ENCODE assay signal across 12 mouse cellular contexts in genomic region chr8:22054674-22055491, GRCm38 (mm10). TPM values are rescaled to one million over a fixed set of nuclear protein-coding genes. Genes with fewer than 3 reads are reported as not detected.
DNase-seq lines count a peak whose midpoint lies in the region; ATAC-seq and TF ChIP-seq lines count a peak whose summit lies in the region.
"Had no signal": no experiment of that assay in that cellular context is flagged by ENCODE, and none has a peak within 500 bp of the region (broad histone marks: within the 10 kb centered on the region; RNA-seq: fewer than 3 reads in every experiment).

No protein-coding gene starts in this region.

- H3K4me2 ChIP-seq in lung, embryonic 14.5 days = 0 out of 2 replicates have a peak overlapping the region, but pooled peaks have one; percentile 4
- peak overlapping the region; percentile 87 for H3K4me2 ChIP-seq in liver, embryonic 12.5 days
- H3K4me2 ChIP-seq: hindbrain, embryonic 13.5 days; midbrain, embryonic 15.5 days had no signal

- no peak overlapping the region for H3K9ac ChIP-seq in lung, embryonic 14.5 days
- H3K9ac ChIP-seq in liver, embryonic 12.5 days = peak overlapping the region; percentile 53
- H3K9ac ChIP-seq: hindbrain, embryonic 13.5 days; midbrain, embryonic 15.5 days had no signal

- no peaks in the 10 kb centered on the region; the same call in 1 of the 2 replicates for H3K4me1 ChIP-seq in lung, embryonic 14.5 days (ENCODE audit: insufficient read depth)
- H3K4me1 ChIP-seq in liver, embryonic 12.5 days = peaks cover 63% of the 10 kb centered on the region
- H3K4me1 ChIP-seq in limb, embryonic 10.5 days = peaks cover 4% of the 10 kb centered on the region

- no peak for TF ChIP-seq CTCF in lung, embryonic 14.5 days (IDR thresholded peaks at IDR 0.05; ENCODE audit: low read depth)

- H3K36me3 ChIP-seq in lung, embryonic 14.5 days (ENCODE audit: insufficient read depth) = no peaks in the 10 kb centered on the region
- H3K36me3 ChIP-seq in liver, embryonic 12.5 days = peaks cover 17% of the 10 kb centered on the region
- no peaks in the 10 kb centered on the region for H3K36me3 ChIP-seq in limb, embryonic 10.5 days
- H3K36me3 ChIP-seq: hindbrain, embryonic 13.5 days; midbrain, embryonic 15.5 days had no signal

- H3K27ac ChIP-seq in lung, embryonic 14.5 days (ENCODE audit: low read depth) = no peak overlapping the region
- H3K27ac ChIP-seq in liver, embryonic 12.5 days = peak overlapping the region; percentile 94
- no peak overlapping the region for H3K27ac ChIP-seq in limb, embryonic 10.5 days
- H3K27ac ChIP-seq: hindbrain, embryonic 13.5 days; midbrain, embryonic 15.5 days had no signal

- WGBS in lung, embryonic 14.5 days = 62% methylated on average over 12 of the region's 12 CpGs
- WGBS in liver, embryonic 12.5 days (ENCODE audit: insufficient replicate concordance) = 34% methylated on average over 12 of the region's 12 CpGs
- WGBS in limb, embryonic 10.5 days = 90% methylated on average over 12 of the region's 12 CpGs

- H3K27me3 ChIP-seq in lung, embryonic 14.5 days (ENCODE audit: insufficient read depth, low read length) = peaks cover 21% of the 10 kb centered on the region
- no peaks in the 10 kb centered on the region for H3K27me3 ChIP-seq in liver, embryonic 12.5 days (replicated peaks)
- H3K27me3 ChIP-seq in limb, embryonic 10.5 days (ENCODE audit: low read depth, poor library complexity, severe bottlenecking) = peaks cover 32% of the 10 kb centered on the region
- H3K27me3 ChIP-seq: midbrain, embryonic 15.5 days had no signal

- H3K4me3 ChIP-seq in lung, embryonic 14.5 days (ENCODE audit: low read depth, low read length) = no peak overlapping the region
- H3K4me3 ChIP-seq in liver, embryonic 12.5 days = peak overlapping the region; percentile 38
- H3K4me3 ChIP-seq in limb, embryonic 10.5 days = no peak overlapping the region
- H3K4me3 ChIP-seq: hindbrain, embryonic 13.5 days; midbrain, embryonic 15.5 days had no signal

- ATAC-seq in lung, embryonic 14.5 days (ENCODE audit: insufficient read depth) = peak; percentile 56; the same call in 1 of the 2 replicates
- ATAC-seq in liver, embryonic 12.5 days = peak; percentile 74
- peak; percentile 81 for ATAC-seq in megakaryocyte-erythroid progenitor cell, adult 5-6 weeks (replicated peaks; ENCODE audit: low FRiP score, low TSS enrichment, poor library complexity, severe bottlenecking)
- ATAC-seq in inflammation-experienced regulatory T-cells, adult 6 months = no peak
- ATAC-seq: forebrain, embryonic 14.5 days; midbrain, embryonic 15.5 days had no signal

- peak; percentile 45 for DNase-seq in lung, embryonic 14.5 days
- no peak for DNase-seq in lung, postnatal 14 days
- peak; percentile 28 to 34 for DNase-seq in adrenal gland, postnatal 36 days
- DNase-seq in limb, embryonic 10.5 days (ENCODE audit: low spot score) = no peak
- DNase-seq in kidney, postnatal 25 days = no peak
- DNase-seq: cerebellum, adult 11 months had no signal

- no peaks in the 10 kb centered on the region for H3K9me3 ChIP-seq in lung, embryonic 14.5 days (ENCODE audit: low read depth, low read length)
- H3K9me3 ChIP-seq in liver, embryonic 12.5 days (replicated peaks) = no peaks in the 10 kb centered on the region
- H3K9me3 ChIP-seq in limb, embryonic 10.5 days (replicated peaks) = no peaks in the 10 kb centered on the region
- H3K9me3 ChIP-seq: hindbrain, embryonic 13.5 days; midbrain, embryonic 15.5 days had no signal

RNA-seq across cellular contexts. Expression of gene Atp7b, which starts 5.2 kb away (rescaled TPM):
- polyA plus RNA-seq in lung, embryonic 14.5 days (2014; fragmentation: Nextera tagmentation; extraction: Ambion mirVana) = 1.9 and 2.2 TPM in 2 replicates
- 1 to 10 TPM in 1 of 2 experiments, under 1 TPM in 1; 0.76 to 1.4 TPM for total RNA-seq in adrenal gland, postnatal 36 days (2021)
- polyA plus RNA-seq in liver, embryonic 12.5 days (2016; fragmentation: Nextera tagmentation; extraction: Ambion mirVana) = 14.3 and 15.8 TPM in 2 replicates
- total RNA-seq in megakaryocyte-erythroid progenitor cell, adult 5-6 weeks (2014; fragmentation: Nextera tagmentation) = 50.4 and 51.5 TPM in 2 replicates
- total RNA-seq in megakaryocyte-erythroid progenitor cell, adult 5-6 weeks (2017) = 14.3 and 29.1 TPM in 2 replicates
- 0.89 and 1.1 TPM in 2 replicates for polyA plus RNA-seq in limb, embryonic 10.5 days (2016; fragmentation: Nextera tagmentation; extraction: Ambion mirVana)
- under 1 TPM; 0.07 to 0.14 (median 0.13) TPM for polyA plus RNA-seq in inflammation-experienced regulatory T-cells, adult 6 months (2017; shearing (Covaris generic))

RNA-seq across cellular contexts. Expression of gene Alg11, which starts 5.6 kb away (rescaled TPM):
- 27.6 and 34.4 TPM in 2 replicates for polyA plus RNA-seq in lung, embryonic 14.5 days (2014; fragmentation: Nextera tagmentation; extraction: Ambion mirVana)
- total RNA-seq in adrenal gland, postnatal 36 days (2021) = 10 to 100 TPM; 40.6 to 43.2 TPM
- 15.1 and 15.2 TPM in 2 replicates for polyA plus RNA-seq in liver, embryonic 12.5 days (2016; fragmentation: Nextera tagmentation; extraction: Ambion mirVana)
- total RNA-seq in megakaryocyte-erythroid progenitor cell, adult 5-6 weeks (2014; fragmentation: Nextera tagmentation) = 15.7 and 19.1 TPM in 2 replicates
- 19.9 and 22.9 TPM in 2 replicates for total RNA-seq in megakaryocyte-erythroid progenitor cell, adult 5-6 weeks (2017)
- polyA plus RNA-seq in limb, embryonic 10.5 days (2016; fragmentation: Nextera tagmentation; extraction: Ambion mirVana) = 33.4 and 45.6 TPM in 2 replicates
- 10 to 100 TPM; 20.0 to 28.1 (median 21.0) TPM for polyA plus RNA-seq in inflammation-experienced regulatory T-cells, adult 6 months (2017; shearing (Covaris generic))

Comparison
In these comparisons a context has a peak if more than half of its experiments do, and no peak if none do; other contexts are left out.
1. DNase-seq: peak in lung, embryonic 14.5 days (single experiment) and adrenal gland, postnatal 36 days (2 of 2); none in lung, postnatal 14 days (single experiment), limb, embryonic 10.5 days (single experiment) and kidney, postnatal 25 days (0 of 2).